Mouse (Mus musculus): ENCODE measurements around the gene Plcg1. TPM values are rescaled to one million over a fixed set of nuclear protein-coding genes. Genes with fewer than 3 reads are reported as not detected.

The Plcg1 gene
- polyA plus RNA-seq, 1 experiment from 2014 or later = 7.6 TPM

DNA sequence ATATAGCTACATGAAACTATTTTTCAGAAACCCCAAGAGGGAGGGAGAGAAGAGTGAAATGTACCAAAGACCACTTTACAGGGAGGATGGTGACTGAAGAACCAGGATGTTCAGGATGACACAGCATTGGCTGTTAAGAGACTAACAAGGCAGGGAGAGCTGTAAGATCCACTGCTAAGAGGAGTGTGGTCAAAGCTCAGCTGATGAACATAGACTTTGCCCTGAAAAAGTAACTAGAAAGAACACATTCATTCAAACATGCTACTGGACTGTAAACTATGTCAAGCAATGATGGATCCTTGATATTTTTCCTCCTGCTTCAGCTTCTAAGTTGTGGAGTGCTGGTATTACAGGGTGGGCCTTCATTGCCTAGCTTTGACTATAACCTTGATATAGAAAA lies 79.3 kb downstream of the Plcg1 start:
- Histone ChIP-seq H3K4me3 (ENCODE audit: inconsistent target) (no peak overlapping the region), H3K79me2 (ENCODE audit: inconsistent target) (no peaks in the 10 kb centered on the region), H3K27ac (no peak overlapping the region), H3K36me3 (ENCODE audit: inconsistent target) (no peaks in the 10 kb centered on the region)

DNA sequence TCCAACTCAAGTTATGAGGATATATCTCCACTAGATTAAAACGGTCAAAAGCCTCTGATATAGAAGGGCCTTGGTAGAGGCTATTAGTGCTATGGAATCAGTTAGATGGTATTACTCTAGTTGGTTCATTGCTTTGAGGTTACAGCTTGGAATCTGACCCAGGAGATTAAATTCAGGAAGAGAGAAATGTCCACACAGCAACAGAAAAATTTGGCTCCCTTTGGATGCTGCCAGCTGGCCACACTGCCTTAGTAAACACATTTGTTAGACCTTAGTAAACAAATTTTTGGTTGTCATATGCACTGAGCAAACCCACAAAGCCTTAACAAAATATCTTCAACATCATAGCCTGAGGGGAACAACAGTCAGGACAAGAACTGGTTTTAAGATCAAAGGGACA lies 79.7 kb downstream of the Plcg1 start:
- WGBS (ENCODE audit: missing documents) = 91% methylated on average over 1 of the region's 1 CpGs
- Histone ChIP-seq H3K27ac (no peak overlapping the region), H3K4me3 (ENCODE audit: inconsistent target) (no peak overlapping the region), H3K36me3 (ENCODE audit: inconsistent target) (no peaks in the 10 kb centered on the region), H3K79me2 (ENCODE audit: inconsistent target) (no peaks in the 10 kb centered on the region)

Other genes with a start within 250 kb of the Plcg1 start
- 52.3 to 148 TPM (median 103 TPM) in 3 replicates for gene Top1, start 85.4 kb upstream of the Plcg1 start, polyA plus RNA-seq (2018)
- gene Zhx3, start 141.7 kb downstream of the Plcg1 start, polyA plus RNA-seq (2018) = 4.1 to 5.7 TPM (median 4.5 TPM) in 3 replicates
- gene Lpin3, start 149.4 kb downstream of the Plcg1 start, polyA plus RNA-seq (2018) = not detected in 3 replicates
- not detected in 3 replicates for gene Emilin3, start 181.0 kb downstream of the Plcg1 start, polyA plus RNA-seq (2018)